Mouse (Mus musculus) stomach, postnatal 0 days (tissue): Measurements from ENCODE around the gene Map3k14. TPM values are rescaled to one million over a fixed set of nuclear protein-coding genes. Genes with fewer than 3 reads are reported as not detected.

Experiments
- ATAC-seq: fragments of 200-750 bp; cut with Nextera tagmentation; 2 replicates; pipeline ENCODE4 v1.8.0; 2017; ENCODE audit not compliant: low FRiP score, low TSS enrichment
- DNase-seq: peaks from one replicate; pipeline ENCODE4 v3.0.0-alpha.2; 2016; ENCODE audit warnings: low spot score
- H3K27ac ChIP-seq: fragments of 300-500 bp; sonication (generic); replicated peaks from 2 replicates; pipeline ENCODE4 v1.5.1; 2014; ENCODE audit warnings: mild to moderate bottlenecking, control low read depth
- H3K27me3 ChIP-seq: fragments of 300-500 bp; sonication (generic); 2 replicates; pipeline ENCODE4 v1.6.1; 2014; ENCODE audit warnings: low read length; ENCODE audit not compliant: control insufficient read depth, insufficient read depth
- H3K36me3 ChIP-seq: fragments of 300-500 bp; sonication (generic); 2 replicates; pipeline ENCODE4 v1.6.1; 2014; ENCODE audit warnings: low read length, mixed read lengths; ENCODE audit not compliant: control insufficient read depth, insufficient read depth
- H3K4me1 ChIP-seq: fragments of 300-500 bp; sonication (generic); replicated peaks from 2 replicates; pipeline ENCODE4 v1.6.1; 2014; ENCODE audit warnings: antibody characterized with exemption; ENCODE audit not compliant: control insufficient read depth, insufficient read depth
- H3K4me2 ChIP-seq: fragments of 300-500 bp; sonication (generic); replicated peaks from 2 replicates; pipeline ENCODE4 v1.6.1; 2014; ENCODE audit warnings: low read depth, mild to moderate bottlenecking, control low read depth, moderate library complexity
- H3K4me3 ChIP-seq: fragments of 300-500 bp; sonication (generic); 2 replicates; pipeline ENCODE4 v1.5.1; 2014; ENCODE audit warnings: low read depth, low read length, control low read depth
- H3K9ac ChIP-seq: fragments of 300-500 bp; sonication (generic); 2 replicates; pipeline ENCODE4 v1.6.1; 2014; ENCODE audit warnings: mild to moderate bottlenecking, low read length, control low read depth, mixed read lengths
- H3K9me3 ChIP-seq: fragments of 300-500 bp; sonication (generic); 2 replicates; pipeline ENCODE4 v1.6.1; 2016; ENCODE audit warnings: low read length; ENCODE audit not compliant: control insufficient read depth
- CTCF ChIP-seq: IDR thresholded peaks from 2 replicates; pipeline ENCODE4 v1.5.1; 2016; ENCODE audit warnings: antibody characterized with exemption, low read depth, mild to moderate bottlenecking, moderate library complexity
- EP300 ChIP-seq: optimal IDR thresholded peaks from 2 replicates; pipeline ENCODE3; 2016; ENCODE audit warnings: antibody characterized with exemption
- WGBS: fragments of 180-500 bp; shearing (Covaris S2); extraction: QIAGEN DNeasy Blood & Tissue Kit; methylation state at CpG from one replicate; pipeline ENCODE4 v1.1.7; 2014; 5-methylcytosine and 5-hydroxymethylcytosine counted together
- polyA plus RNA-seq: library from polyadenylated mRNA; unstranded; fragments of >200 nt; fragmentation: Nextera tagmentation; extraction: Ambion mirVana; gene quantifications from 2 replicates; pipeline ENCODE4 v1.2.1, GENCODE M21; 2015

Map3k14 gene
- polyA plus RNA-seq, 1 experiment from 2014 or later = 1.6 TPM

DNA sequence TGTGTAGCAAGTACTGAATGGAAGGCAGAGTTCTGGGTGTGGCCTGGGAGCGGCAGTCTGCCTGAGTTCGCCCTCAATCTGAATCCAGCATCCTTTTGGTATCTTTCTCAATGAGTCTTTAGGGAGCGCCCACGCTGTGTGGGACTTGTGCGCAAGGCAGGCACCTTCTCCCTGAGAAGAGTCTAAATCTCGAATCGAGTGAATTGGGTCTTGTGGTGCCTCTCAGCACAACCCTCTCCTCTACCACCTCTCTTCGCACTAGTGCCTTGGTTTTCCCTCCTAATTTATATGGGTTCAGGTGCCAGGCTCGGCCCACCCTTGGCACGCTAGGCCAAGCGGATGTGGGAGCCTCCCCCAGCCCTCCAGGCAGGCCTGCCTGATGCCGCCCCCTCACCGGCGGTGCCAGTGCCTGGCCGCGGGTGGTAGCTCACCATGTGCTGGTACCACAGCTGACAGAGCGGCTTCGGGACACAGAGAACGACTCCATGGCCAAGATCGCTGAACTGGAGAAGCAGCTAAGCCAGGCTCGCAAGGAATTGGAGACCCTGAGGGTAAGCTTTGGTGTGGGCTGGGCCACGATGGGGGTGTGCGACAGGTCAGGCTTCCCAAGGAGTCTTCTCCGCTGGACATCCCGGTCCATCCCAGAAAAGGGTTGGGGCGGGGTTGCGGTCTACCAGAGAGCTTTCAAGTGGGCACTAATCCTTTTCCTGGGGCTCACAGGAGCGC, 74.9 kb downstream of the Map3k14 start:
- ATAC-seq = no peak
- no peak for DNase-seq
- H3K27ac ChIP-seq = no peak overlapping the region
- H3K4me2 ChIP-seq = peak overlapping the region; percentile 28
- 22% methylated on average over 28 of the region's 28 CpGs for WGBS
- TF ChIP-seq CTCF (no peak), EP300 (no peak)
- H3K4me3 ChIP-seq = peak overlapping the region; percentile 3; the same call in 1 of the 2 replicates
- no peaks in the 10 kb centered on the region for H3K4me1 ChIP-seq
- H3K9me3 ChIP-seq = no peaks in the 10 kb centered on the region
- no peaks in the 10 kb centered on the region for H3K36me3 ChIP-seq
- H3K27me3 ChIP-seq = peaks cover 7% of the 10 kb centered on the region; the same call in 1 of the 2 replicates
- no peak overlapping the region for H3K9ac ChIP-seq

- DNase-seq = peak; percentile 51
- no peaks in the 10 kb centered on the region for H3K36me3 ChIP-seq
- H3K4me2 ChIP-seq = no peak overlapping the region
- WGBS = 43% methylated on average over 2 of the region's 2 CpGs
- ATAC-seq = no peak
- H3K9me3 ChIP-seq = no peaks in the 10 kb centered on the region
- no peaks in the 10 kb centered on the region for H3K27me3 ChIP-seq
- TF ChIP-seq CTCF = peak; percentile 83
- TF ChIP-seq EP300 = no peak
- no peak overlapping the region for H3K27ac ChIP-seq
- H3K4me3 ChIP-seq = no peak overlapping the region
- H3K9ac ChIP-seq = no peak overlapping the region
- H3K4me1 ChIP-seq = no peaks in the 10 kb centered on the region
These were observed 82.4 kb downstream of the Map3k14 start for GRCm38 (mm10) chr11:103184891-103185290.

- ATAC-seq = no peak
- H3K27me3 ChIP-seq = no peaks in the 10 kb centered on the region
- TF ChIP-seq CTCF = no peak
- TF ChIP-seq EP300 = no peak
These were observed 85.4 kb downstream of the Map3k14 start for GRCm38 (mm10) chr11:103181911-103182310.

GRCm38 (mm10) chr11:103181349-103181748, 85.9 kb downstream of the Map3k14 start:
- no peaks in the 10 kb centered on the region for H3K36me3 ChIP-seq
- H3K27ac ChIP-seq = no peak overlapping the region
- no peak overlapping the region for H3K4me2 ChIP-seq
- H3K4me3 ChIP-seq = no peak overlapping the region
- no peaks in the 10 kb centered on the region for H3K4me1 ChIP-seq
- H3K27me3 ChIP-seq = no peaks in the 10 kb centered on the region
- WGBS = 70% methylated on average over 9 of the region's 9 CpGs
- no peak for TF ChIP-seq CTCF
- no peak for TF ChIP-seq EP300
- no peaks in the 10 kb centered on the region for H3K9me3 ChIP-seq
- no peak for DNase-seq
- H3K9ac ChIP-seq = no peak overlapping the region
- ATAC-seq = no peak

More at GRCm38 (mm10) chr11:103181911-103182310, 85.4 kb downstream of the Map3k14 start:
- no peaks in the 10 kb centered on the region for H3K36me3 ChIP-seq
- WGBS = 73% methylated on average over 3 of the region's 3 CpGs
- no peak overlapping the region for H3K4me3 ChIP-seq
- no peak for DNase-seq
- H3K27ac ChIP-seq = no peak overlapping the region
- H3K4me1 ChIP-seq = no peaks in the 10 kb centered on the region
- H3K9ac ChIP-seq = no peak overlapping the region
- H3K4me2 ChIP-seq = no peak overlapping the region
- H3K9me3 ChIP-seq = no peaks in the 10 kb centered on the region

DNA sequence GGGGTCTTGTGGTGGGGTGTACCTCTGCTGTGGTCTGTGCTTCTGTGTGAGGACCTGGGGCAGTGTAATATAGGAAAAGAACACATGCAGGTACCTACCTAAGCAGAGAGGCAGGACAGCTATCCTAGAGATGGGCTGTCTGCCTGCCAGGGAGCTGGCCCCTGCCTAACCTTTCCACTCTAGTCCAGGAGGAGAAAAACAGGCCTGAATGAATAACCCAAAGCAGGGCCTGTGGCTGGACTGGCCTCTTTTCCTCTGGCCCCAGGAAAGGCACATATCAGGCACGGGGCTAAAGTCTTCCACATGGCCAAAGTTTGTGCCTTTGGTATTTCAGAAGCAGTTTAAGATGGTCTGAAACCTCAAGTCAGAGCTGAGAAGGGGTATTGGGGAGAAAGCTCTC, 86.8 kb downstream of the Map3k14 start:
- no peak for DNase-seq
- H3K4me3 ChIP-seq = no peak overlapping the region
- H3K9me3 ChIP-seq = no peaks in the 10 kb centered on the region
- no peaks in the 10 kb centered on the region for H3K36me3 ChIP-seq
- ATAC-seq = no peak
- H3K4me2 ChIP-seq = no peak overlapping the region
- no peak overlapping the region for H3K27ac ChIP-seq
- WGBS = 56% methylated on average over 1 of the region's 1 CpGs
- no peak for TF ChIP-seq CTCF
- no peak for TF ChIP-seq EP300
- H3K27me3 ChIP-seq = no peaks in the 10 kb centered on the region
- H3K9ac ChIP-seq = no peak overlapping the region
- H3K4me1 ChIP-seq = no peaks in the 10 kb centered on the region

GRCm38 (mm10) chr11:103178748-103179147, 88.5 kb downstream of the Map3k14 start:
- Histone ChIP-seq H3K4me1 (no peaks in the 10 kb centered on the region), H3K36me3 (no peaks in the 10 kb centered on the region), H3K9ac (no peak overlapping the region), H3K4me3 (no peak overlapping the region), H3K27ac (no peak overlapping the region), H3K9me3 (no peaks in the 10 kb centered on the region), H3K27me3 (no peaks in the 10 kb centered on the region), H3K4me2 (no peak overlapping the region)
- TF ChIP-seq CTCF = no peak
- TF ChIP-seq EP300 = no peak
- ATAC-seq (no peak), DNase-seq (no peak)
- WGBS = 93% methylated on average over 8 of the region's 8 CpGs
